Mouse (Mus musculus): ENCODE measurements around the gene Zmynd8. TPM values are rescaled to one million over a fixed set of nuclear protein-coding genes. Genes with fewer than 3 reads are reported as not detected.

Gene Zmynd8
- polyA plus RNA-seq, 1 experiment = 29.8 TPM

DNA sequence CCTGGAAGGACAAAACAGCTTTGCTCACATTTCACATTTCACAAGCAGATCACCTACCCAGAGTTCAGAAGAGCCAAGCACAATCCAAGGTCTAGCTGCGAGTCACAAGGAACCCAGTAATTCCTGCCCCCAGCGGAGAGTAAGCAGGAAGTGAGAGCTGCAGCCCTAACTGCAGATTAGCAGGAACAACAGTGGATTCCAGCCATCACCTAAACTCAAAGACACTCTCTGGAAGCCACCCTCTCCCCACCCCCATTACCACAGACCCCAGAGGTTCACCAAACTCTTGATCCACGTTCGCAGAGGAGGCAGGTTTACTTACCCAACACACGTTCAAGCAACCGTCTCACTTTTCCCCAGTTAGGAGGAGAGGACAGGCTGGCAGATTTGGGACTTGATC, 15.8 kb downstream of the Zmynd8 start:
- 5% methylated on average over 6 of the region's 6 CpGs for WGBS
- Histone ChIP-seq H3K4me1 (ENCODE audit: control insufficient read depth, insufficient read depth, low read length) (peaks cover 64% of the 10 kb centered on the region), H3K4me3 (replicated peaks; ENCODE audit: extremely low read depth, low read depth, low read length) (peak overlapping the region; percentile 27)
- no peak for DNase-seq
- TF ChIP-seq POLR2A (IDR thresholded peaks at IDR 0.05; ENCODE audit: borderline replicate concordance, extremely low read depth, low read depth, low read length) (no peak), CTCF (IDR thresholded peaks at IDR 0.05; ENCODE audit: insufficient read depth, low read length) (0 out of 2 replicates have a peak, but pooled peaks have one; percentile 9)

DNA sequence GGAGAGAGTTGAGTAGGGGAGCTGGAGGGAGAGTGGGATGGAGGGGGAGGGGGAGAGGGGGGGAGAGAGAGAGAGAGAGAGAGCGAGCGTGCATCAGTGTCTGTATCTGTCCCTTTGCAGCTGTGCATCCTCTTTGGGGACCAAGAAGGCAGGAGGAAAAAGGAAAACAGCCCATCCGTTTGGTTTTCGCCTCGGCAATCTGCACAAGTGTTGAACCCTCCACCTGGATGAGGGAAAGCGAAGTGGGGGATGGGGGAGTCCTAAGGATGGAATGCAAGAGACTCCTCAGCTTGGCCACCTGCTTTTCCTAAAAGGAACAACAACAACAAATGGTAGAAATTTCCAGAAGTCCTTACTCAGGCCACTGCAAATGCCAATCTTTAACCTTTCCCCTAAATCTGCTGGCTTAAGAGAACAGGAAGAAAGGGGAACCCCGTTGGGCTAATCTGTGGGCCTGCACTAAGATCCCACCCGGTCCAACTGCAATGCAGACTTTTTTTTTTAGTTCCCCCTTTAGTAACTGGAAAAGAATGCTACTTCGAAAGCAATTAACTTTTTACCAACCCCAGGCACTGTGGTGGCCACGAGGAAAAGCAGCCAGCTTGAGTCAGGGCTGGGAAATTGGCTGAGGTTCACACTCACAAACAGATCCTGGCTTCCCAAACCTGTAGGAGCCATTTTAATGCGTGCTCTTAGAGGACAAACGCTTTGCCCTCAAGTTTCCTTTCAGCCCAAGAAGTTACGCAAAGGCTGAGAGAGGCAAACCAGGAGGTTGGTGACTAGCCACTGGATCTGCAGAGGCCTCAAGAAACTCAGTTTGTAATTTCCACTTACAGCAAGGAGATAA, 17.0 kb downstream of the Zmynd8 start:
- DNase-seq = no peak
- Histone ChIP-seq H3K4me3 (replicated peaks; ENCODE audit: extremely low read depth, low read depth, low read length) (no peak overlapping the region), H3K4me1 (ENCODE audit: control insufficient read depth, insufficient read depth, low read length) (peaks cover 65% of the 10 kb centered on the region)
- TF ChIP-seq POLR2A (IDR thresholded peaks at IDR 0.05; ENCODE audit: borderline replicate concordance, extremely low read depth, low read depth, low read length) (no peak), CTCF (IDR thresholded peaks at IDR 0.05; ENCODE audit: insufficient read depth, low read length) (no peak)
- WGBS = 34% methylated on average over 13 of the region's 13 CpGs

DNA sequence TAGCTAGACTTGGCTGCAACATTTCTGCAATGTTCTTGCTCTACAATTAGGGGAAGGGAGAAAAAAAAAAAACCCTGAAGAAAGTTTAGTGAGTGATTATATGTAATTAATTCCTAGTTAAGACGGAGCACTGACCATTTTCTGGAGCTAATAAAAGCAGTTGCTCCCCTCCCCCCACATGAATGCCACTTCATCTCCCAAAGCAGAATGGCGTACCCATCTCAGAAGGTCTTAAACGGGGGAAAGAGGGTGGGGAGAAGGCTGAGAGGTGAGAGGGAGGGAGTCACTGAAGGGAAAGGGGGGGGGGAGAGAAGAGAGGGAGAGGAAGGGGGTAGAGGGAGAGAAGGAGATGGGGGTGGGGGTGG, 17.6 kb downstream of the Zmynd8 start:
- no peak for DNase-seq
- TF ChIP-seq CTCF (IDR thresholded peaks at IDR 0.05; ENCODE audit: insufficient read depth, low read length) (no peak), POLR2A (IDR thresholded peaks at IDR 0.05; ENCODE audit: borderline replicate concordance, extremely low read depth, low read depth, low read length) (no peak)
- 28% methylated on average over 3 of the region's 3 CpGs for WGBS
- Histone ChIP-seq H3K4me1 (ENCODE audit: control insufficient read depth, insufficient read depth, low read length) (peaks cover 66% of the 10 kb centered on the region), H3K4me3 (replicated peaks; ENCODE audit: extremely low read depth, low read depth, low read length) (no peak overlapping the region)

DNA sequence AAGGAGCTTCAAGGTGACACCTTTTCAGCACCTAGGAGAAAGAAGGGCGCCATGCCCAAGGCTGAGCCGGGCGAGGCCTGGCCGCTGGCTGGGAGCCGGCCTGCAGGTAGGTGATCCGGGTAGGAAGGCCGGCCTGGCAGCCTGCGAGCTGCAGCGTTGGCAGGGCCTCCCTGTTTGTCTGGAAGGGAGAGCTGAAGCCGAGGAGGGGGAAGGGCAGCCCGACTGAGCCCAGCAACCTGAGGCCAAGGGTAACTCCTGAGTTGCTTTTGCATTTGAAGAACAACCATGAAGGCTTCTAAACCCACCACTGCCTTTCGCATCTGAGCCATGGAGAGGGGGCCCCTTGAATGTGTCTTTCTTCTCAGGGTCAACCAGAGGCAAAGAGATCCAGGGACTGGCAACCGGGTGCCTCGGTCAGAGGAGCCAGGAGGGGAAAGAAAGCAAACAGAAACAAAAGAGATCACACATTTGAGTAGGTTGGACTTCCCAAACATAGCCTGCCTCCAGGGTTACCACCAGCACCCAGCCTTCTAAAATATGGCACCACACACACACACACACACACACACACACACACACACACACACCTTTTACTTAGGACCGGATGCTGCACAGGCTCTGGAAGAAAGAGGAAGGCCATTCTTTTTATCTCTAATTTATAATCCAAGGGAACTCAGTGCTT, 18.2 kb downstream of the Zmynd8 start:
- H3K4me3 ChIP-seq (replicated peaks; ENCODE audit: extremely low read depth, low read depth, low read length) = no peak overlapping the region
- H3K4me1 ChIP-seq (ENCODE audit: control insufficient read depth, insufficient read depth, low read length) = peaks cover 62% of the 10 kb centered on the region
- 17% methylated on average over 15 of the region's 15 CpGs for WGBS
- DNase-seq = peak; percentile 78
- TF ChIP-seq POLR2A (IDR thresholded peaks at IDR 0.05; ENCODE audit: borderline replicate concordance, extremely low read depth, low read depth, low read length) (no peak; the same call in 1 of the 2 replicates), CTCF (IDR thresholded peaks at IDR 0.05; ENCODE audit: insufficient read depth, low read length) (no peak)

DNA sequence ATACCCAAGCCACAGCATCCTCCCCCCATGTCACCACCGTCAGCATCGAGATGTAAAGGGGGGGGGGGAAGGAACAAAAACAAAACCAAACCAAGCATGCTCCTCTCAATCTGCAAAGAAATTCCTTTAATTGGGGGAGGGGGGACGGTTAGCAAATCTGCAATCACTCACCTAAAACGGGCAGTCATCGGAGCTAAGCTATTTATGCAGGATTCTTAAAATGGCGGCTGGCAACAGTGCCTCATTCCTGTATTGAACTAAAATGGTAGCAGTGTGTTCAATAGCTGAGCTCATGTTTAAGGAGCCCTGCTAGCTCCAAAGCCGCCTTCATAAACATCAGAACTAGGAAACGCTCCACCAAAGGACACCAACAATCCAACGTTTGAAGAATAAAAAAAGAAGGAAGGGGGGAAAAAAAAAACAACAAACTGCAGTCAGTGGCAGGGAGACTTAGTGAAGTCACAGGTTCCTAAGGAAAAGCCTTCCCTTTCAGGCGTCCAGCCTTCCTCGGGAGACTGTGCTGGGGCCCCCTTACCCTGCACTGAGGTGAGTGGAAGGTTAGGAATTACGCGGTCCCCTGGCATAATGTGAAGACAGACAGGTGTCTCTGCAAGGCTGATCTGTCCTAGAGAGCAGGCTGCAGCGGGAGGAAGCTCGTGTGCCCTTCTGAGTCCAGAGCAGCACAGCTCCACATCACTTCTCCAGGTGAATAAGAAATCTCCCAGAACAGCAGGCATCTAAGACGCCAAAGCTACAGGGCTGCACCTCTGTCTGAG, 19.2 kb downstream of the Zmynd8 start:
- no peak for DNase-seq

DNA sequence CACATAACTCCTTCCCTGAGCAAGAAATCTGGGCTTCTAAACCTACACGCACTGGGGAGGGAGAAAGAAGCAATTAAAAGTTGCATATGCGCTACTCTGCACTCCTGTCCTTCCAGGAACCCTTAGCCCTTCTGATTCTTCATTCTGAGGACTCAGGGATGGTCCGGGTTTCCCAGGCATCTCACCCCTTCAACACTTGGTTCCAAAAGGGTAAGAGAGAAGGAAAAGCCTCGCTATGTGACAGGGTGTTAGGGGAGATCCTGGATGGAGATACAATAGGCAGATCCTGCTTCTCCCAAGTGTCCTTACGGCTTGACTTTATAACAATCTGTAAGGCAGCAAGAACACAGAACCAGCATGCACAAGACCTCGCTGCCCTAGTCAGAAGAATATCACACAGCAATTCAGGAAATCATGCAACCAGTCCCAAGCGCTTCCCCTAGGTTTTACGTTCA, 19.9 kb downstream of the Zmynd8 start:
- no peak overlapping the region for H3K4me3 ChIP-seq (replicated peaks; ENCODE audit: extremely low read depth, low read depth, low read length)
- H3K4me1 ChIP-seq (ENCODE audit: control insufficient read depth, insufficient read depth, low read length) = peaks cover 62% of the 10 kb centered on the region
- 55% methylated on average over 8 of the region's 8 CpGs for WGBS
- DNase-seq = no peak
- TF ChIP-seq CTCF (IDR thresholded peaks at IDR 0.05; ENCODE audit: insufficient read depth, low read length) (no peak), POLR2A (IDR thresholded peaks at IDR 0.05; ENCODE audit: borderline replicate concordance, extremely low read depth, low read depth, low read length) (no peak)

More for the DNA sequence above, 19.2 kb downstream of the Zmynd8 start:
- Histone ChIP-seq H3K4me1 (ENCODE audit: control insufficient read depth, insufficient read depth, low read length) (peaks cover 62% of the 10 kb centered on the region), H3K4me3 (replicated peaks; ENCODE audit: extremely low read depth, low read depth, low read length) (no peak overlapping the region)
- no peak for TF ChIP-seq POLR2A (IDR thresholded peaks at IDR 0.05; ENCODE audit: borderline replicate concordance, extremely low read depth, low read depth, low read length)
- TF ChIP-seq CTCF (IDR thresholded peaks at IDR 0.05; ENCODE audit: insufficient read depth, low read length) = no peak
- 33% methylated on average over 16 of the region's 16 CpGs for WGBS

DNA sequence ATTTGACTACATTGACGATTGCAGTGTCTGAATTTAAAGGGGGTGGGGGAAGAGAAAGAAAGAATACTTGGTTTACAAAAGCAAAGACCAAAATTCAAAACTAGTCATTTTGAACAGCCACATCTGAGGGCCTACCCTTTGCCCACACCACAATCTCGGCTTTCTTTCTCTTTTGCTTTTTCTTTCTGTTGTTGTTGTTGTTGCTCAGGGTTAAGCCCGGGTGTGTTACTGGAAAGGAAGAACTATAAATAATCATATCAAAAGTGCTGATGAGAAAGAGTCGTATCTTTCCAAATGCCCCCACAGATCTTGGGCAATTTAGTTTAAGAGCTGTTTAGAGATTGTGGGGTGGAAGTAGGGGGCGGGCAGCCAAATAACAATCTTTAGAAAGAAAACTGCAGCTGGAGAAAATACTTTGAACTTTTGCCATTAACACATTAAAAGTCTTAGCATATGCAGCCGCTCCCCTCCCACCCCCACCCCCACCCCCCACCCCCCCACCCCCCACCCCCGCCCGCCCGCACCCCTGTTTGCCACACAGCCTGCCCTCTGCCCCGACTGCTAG, 20.7 kb downstream of the Zmynd8 start:
- WGBS = 41% methylated on average over 10 of the region's 10 CpGs
- peaks cover 63% of the 10 kb centered on the region for H3K4me1 ChIP-seq (ENCODE audit: control insufficient read depth, insufficient read depth, low read length)
- no peak for TF ChIP-seq POLR2A (IDR thresholded peaks at IDR 0.05; ENCODE audit: borderline replicate concordance, extremely low read depth, low read depth, low read length)
- no peak for TF ChIP-seq CTCF (IDR thresholded peaks at IDR 0.05; ENCODE audit: insufficient read depth, low read length)
- no peak for DNase-seq
- no peak overlapping the region for H3K4me3 ChIP-seq (replicated peaks; ENCODE audit: extremely low read depth, low read depth, low read length)

DNA sequence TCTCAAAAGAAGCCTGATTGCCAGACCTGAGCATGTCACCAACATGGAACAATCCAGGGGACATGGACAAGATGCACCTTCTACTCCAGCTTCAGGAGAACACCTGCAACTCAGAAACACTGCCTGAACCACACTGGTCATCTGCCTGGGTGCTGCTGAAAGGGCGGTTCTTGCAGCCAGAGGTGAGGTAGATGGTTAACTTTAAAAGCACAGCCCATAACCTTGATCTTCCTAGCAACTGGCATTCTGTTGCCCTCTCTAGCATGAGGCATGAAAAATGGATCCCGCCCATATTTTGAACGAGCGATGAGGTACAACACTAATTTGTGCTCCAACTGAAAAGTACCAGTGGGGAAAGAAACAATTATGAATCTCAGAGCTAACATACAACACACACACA, 21.6 kb downstream of the Zmynd8 start:
- WGBS = 74% methylated on average over 4 of the region's 4 CpGs

More for the DNA sequence above, 21.6 kb downstream of the Zmynd8 start:
- TF ChIP-seq POLR2A (IDR thresholded peaks at IDR 0.05; ENCODE audit: borderline replicate concordance, extremely low read depth, low read depth, low read length) (no peak), CTCF (IDR thresholded peaks at IDR 0.05; ENCODE audit: insufficient read depth, low read length) (no peak)
- Histone ChIP-seq H3K4me3 (replicated peaks; ENCODE audit: extremely low read depth, low read depth, low read length) (no peak overlapping the region), H3K4me1 (ENCODE audit: control insufficient read depth, insufficient read depth, low read length) (peaks cover 56% of the 10 kb centered on the region)
- DNase-seq = no peak
